Mouse (Mus musculus): Measurements from ENCODE around the gene Cerkl. TPM values are rescaled to one million over a fixed set of nuclear protein-coding genes. Genes with fewer than 3 reads are reported as not detected.

Cerkl gene
- total RNA-seq, 2 experiments from 2014 or later = 3.0 to 6.7 TPM

GRCm38 (mm10) chr2:79351179-79352099 lies 105.1 kb downstream of the Cerkl start:
- intact Hi-C loops (cut with DNase I) = no loop called here
- no peak for DNase-seq (ENCODE audit: low spot score in 2 of 2)

DNA sequence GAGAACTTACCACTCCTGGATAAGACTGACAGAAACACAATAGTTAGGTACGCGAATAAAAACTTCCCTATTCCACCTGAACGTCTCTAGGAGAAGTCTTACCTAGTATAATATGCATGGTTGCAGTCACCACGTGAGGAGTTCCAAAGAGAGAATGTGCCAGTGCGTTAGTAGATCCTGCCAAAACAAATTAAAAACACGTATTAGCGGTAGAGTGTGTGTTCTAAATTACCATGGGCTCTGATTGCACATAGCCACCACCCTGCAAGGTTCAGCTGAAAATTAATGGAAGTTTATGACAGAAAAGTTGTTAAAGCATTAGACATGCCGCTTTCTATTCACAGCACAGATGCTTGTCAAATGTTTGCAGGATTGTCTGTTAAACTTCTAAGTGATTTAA lies 113.5 kb downstream of the Cerkl start:
- intact Hi-C loops (cut with DNase I) = no loop called here
- DNase-seq (ENCODE audit: low spot score in 2 of 2) = no peak

DNA sequence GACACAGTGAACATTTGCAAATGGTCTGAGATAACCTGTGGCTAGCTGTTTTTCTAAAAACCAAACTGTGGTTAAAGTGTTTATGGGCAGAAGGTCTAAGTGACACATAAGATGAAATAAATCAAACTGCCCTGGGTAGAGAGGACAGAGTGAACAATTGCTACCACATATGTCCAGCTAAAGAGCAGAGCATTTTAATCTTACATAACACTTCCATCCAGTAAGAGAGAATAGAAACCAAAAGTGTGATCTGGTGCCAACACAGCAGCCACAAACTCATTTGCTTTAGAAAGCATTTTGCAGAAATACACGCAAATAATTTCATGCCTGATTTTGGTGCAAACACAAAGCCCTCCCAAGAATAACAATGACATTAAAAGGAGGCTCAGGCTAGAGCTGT lies 117.6 kb downstream of the Cerkl start:
- DNase-seq (ENCODE audit: low spot score in 2 of 2) = no peak

DNA sequence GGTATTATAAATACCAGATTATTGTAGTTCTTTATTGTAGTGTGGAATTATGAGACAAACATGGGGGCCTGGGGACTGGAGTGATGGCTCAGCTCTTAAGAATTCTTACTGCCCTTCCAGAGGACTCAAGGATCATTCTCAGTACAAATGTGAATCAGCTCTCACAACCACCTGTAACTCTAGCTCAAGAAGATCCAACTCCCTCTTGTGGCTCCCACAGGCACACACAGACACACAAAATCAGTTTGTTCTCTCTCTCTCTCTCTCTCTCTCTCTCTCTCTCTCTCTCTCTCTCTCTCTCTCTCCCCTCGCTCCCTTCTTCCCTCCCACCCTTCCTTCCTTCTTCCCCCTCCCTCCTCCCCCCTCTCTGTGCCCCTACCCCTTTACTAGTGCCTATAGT lies 120.4 kb downstream of the Cerkl start:
- DNase-seq (ENCODE audit: low spot score in 2 of 2) = no peak
- intact Hi-C loops (cut with DNase I) = no loop called here

More for the DNA sequence above, 117.6 kb downstream of the Cerkl start:
- intact Hi-C loops (cut with DNase I) = no loop called here

GRCm38 (mm10) chr2:79334661-79335060 lies 121.9 kb downstream of the Cerkl start:
- intact Hi-C loops (cut with DNase I) = no loop called here
- DNase-seq (ENCODE audit: low spot score in 2 of 2) = no peak

DNA sequence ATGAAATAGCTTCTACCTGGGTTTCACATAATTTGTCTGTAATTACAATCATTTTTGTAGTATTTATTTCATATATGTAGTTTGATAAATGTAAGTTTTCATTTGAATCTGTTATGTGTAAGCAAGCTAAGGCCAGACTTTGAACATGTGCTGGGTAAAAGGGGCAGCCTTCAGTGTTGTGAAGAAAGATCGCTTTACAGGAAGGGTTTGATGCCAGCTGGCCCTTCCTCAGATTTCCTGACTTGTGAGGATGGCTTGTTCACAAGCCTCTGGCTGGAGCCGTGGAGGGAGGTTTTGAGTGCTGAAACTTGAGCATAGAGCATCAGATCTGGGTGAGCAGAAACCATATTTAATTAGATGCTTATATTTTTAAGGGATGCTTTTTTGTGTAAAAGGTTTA lies 128.5 kb downstream of the Cerkl start:
- intact Hi-C loops (cut with DNase I) = no loop called here
- DNase-seq (ENCODE audit: low spot score in 2 of 2) = no peak

DNA sequence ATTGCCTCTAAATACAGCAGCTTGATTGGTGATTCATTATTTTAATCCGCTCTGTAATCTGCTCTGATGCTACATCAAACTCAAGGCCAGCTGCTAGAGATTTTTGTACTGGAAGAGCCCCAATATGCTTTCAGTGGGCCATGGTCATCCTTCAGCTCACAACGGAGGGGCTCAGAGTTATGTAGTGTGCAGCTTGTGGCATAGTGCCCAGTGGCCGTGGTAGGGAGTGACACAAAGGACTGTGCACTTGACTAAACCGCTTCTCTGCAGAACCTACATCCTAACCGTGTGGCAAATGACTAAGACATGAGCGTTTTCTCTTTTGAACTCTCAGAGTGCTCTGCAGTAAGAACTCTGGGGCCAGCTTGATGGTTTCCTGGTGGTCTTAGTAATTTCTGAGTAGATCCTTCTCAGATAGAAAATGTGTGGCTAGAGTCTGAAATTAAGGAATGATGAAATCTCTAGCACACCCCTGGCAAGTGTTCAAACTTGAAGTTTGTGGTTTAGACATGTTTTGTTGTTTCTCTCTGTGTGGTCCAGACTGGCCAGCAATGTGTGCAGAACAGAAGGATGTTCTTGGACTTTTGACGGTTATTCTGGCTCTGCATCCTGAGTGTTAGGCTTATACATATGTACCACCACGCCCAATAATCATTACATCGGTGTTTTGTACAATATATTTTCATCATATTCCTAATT lies 140.3 kb downstream of the Cerkl start:
- intact Hi-C loops (cut with DNase I) = no loop called here
- DNase-seq (ENCODE audit: low spot score in 2 of 2) = no peak

DNA sequence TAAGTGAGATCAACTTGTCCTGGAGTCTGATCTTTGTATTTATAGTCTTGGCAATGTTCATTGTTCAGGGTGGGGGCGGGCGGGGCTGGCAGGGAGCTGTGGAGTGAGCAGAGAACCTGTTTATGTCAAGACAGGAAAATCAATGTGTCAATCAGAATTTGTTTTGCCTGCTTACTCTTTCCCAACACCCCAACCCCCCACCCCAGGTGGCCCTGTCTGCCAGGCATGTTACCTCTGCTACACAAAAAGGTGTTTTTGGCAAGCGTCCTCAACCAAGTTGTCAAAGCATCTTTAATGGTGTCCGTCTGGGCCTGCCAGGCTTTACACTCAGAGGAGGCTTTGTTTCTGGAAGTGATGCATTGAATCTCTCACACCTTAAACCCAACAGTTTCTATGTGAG lies 141.5 kb downstream of the Cerkl start:
- DNase-seq (ENCODE audit: low spot score in 2 of 2) = no peak
- intact Hi-C loops (cut with DNase I) = no loop called here

DNA sequence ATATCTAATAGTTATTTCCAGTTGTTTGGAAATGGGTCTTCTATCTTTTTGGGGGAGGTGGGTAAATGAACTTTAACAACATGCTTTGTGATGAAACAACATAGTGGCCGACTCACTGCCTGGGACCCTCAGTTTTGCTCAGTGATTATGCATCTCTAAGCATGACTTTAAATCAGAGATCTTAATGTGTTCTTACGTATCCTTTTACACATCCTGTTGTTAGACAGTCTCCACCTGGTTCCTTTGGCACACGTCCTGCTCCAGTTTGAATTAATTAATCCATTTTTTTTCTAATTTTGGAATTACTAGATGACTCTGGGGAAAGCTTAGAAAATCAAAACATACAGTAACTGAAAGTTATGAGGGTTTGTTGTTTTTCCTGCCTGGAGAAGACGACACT lies 144.1 kb downstream of the Cerkl start:
- intact Hi-C loops (cut with DNase I) = no loop called here

DNA sequence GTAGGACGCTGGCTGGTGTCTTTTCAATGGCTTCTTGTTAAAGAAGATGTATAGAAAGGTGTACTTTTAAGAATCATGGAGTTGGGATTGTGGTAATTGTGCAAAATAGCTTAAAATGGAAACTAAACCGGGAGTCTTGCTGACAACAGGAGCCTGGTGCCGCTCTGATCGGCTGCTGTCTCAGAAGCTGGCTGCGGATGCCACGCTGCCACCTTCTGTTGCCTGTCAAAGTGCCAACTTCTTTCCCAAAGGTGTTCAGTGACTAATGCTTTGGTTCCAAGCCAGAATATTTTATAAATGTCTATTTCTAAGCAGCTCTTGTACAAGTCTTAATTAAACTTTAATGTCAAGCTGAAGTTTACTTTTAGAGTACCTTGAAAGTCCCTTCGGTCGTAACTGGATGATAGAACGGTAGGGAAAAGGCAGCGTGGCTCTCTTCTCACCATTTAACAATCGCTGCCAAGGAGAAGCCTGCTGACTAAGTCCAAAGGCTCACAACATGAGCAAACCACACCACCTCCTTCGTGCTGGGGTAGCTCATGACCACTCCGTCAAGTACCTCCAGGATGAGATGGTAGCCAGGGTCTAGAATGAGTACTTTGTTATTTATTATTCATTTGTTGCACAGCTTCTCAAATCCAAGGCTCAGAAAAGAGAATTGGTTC lies 147.0 kb downstream of the Cerkl start:
- intact Hi-C loops (cut with DNase I) = no loop called here
- peak; percentile 20 to 23 for DNase-seq (ENCODE audit: low spot score in 2 of 2)

More for the DNA sequence above, 144.1 kb downstream of the Cerkl start:
- DNase-seq (ENCODE audit: low spot score in 2 of 2) = no peak

- intact Hi-C loops (cut with DNase I) = no loop called here
- DNase-seq (ENCODE audit: low spot score in 2 of 2) = peak; percentile 8 to 14
Observed at GRCm38 (mm10) chr2:79307549-79307948, 149.0 kb downstream of the Cerkl start.

- DNase-seq (ENCODE audit: low spot score in 2 of 2) = no peak
- intact Hi-C loops (cut with DNase I) = no loop called here
Observed at GRCm38 (mm10) chr2:79302398-79302797, 154.2 kb downstream of the Cerkl start.

- peak in 1 of 2 experiments; percentile 15 for DNase-seq (ENCODE audit: low spot score in 2 of 2)
- intact Hi-C loops (cut with DNase I) = no loop called here
Observed at GRCm38 (mm10) chr2:79292431-79292830, 164.2 kb downstream of the Cerkl start.

GRCm38 (mm10) chr2:79291922-79292321 lies 164.7 kb downstream of the Cerkl start:
- DNase-seq (ENCODE audit: low spot score in 2 of 2) = no peak
- intact Hi-C loops (cut with DNase I) = no loop called here

DNA sequence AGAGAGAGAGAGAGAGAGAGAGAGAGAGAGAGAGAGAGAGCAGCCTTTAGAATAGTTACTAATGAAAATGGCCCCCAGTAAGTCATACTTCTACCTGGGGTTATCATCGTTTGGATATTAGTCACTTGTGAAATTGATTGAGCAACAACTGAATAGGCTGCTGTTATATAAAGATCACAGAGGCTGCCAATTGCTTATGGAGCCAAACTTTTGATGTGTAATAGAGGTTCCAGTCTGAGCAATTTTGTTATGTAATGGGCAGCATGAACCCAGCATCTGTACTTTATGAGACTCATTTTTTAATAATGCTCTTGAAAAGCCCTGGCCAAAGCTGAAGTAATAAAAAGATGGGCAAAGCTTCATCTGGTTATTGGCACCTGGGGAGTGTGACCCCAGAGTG lies 166.4 kb downstream of the Cerkl start:
- intact Hi-C loops (cut with DNase I) = no loop called here
- no peak for DNase-seq (ENCODE audit: low spot score in 2 of 2)

- no peak for DNase-seq (ENCODE audit: low spot score in 2 of 2)
- intact Hi-C loops (cut with DNase I) = no loop called here
Observed at GRCm38 (mm10) chr2:79284206-79284605, 172.4 kb downstream of the Cerkl start.

Other genes starting within 250 kb of the Cerkl start
- gene Itga4, start 201.4 kb downstream of the Cerkl start, total RNA-seq (2021) = 10 to 100 TPM; 10.4 to 15.1 TPM
- gene Neurod1, start within 50 bp of the Cerkl start, total RNA-seq (2021) = 10 to 100 TPM; 14.6 to 18.9 TPM
- 10 to 100 TPM; 32.3 to 39.3 TPM for gene Itprid2, start 178.6 kb upstream of the Cerkl start, total RNA-seq (2021)